In genomic region chr1:184244730-184245488, GRCm38 (mm10) we compare ENCODE assay signal across 14 mouse cellular contexts.
A peak's percentile ranks its signal among the peaks of the same experiment; 100 is the strongest.
DNase-seq lines count a peak whose midpoint lies in the region; ATAC-seq and TF ChIP-seq lines count a peak whose summit lies in the region.
"Had no signal": no experiment of that assay in that cellular context is flagged by ENCODE, and none has a peak within 500 bp of the region (broad histone marks: within the 10 kb centered on the region; RNA-seq: fewer than 3 reads in every experiment).

No protein-coding gene starts in this region.

- 0 out of 2 replicates have a peak overlapping the region, but pooled peaks have one; percentile 29 for H3K9ac ChIP-seq in kidney, embryonic 16.5 days (replicated peaks; ENCODE audit: low read length)
- H3K9ac ChIP-seq in embryonic facial prominence, embryonic 12.5 days, result no peak overlapping the region
- no peak overlapping the region for H3K9ac ChIP-seq in embryonic facial prominence, embryonic 14.5 days (ENCODE audit: low read depth, low read length)
- H3K9ac ChIP-seq in limb, embryonic 14.5 days (ENCODE audit: low read depth, low read length, severe bottlenecking), result peak overlapping the region; percentile 39
- H3K9ac ChIP-seq: liver, embryonic 13.5 days had no signal

- 53% methylated on average over 23 of the region's 23 CpGs for WGBS in kidney, embryonic 16.5 days
- WGBS in embryonic facial prominence, embryonic 12.5 days, result 58% methylated on average over 23 of the region's 23 CpGs
- WGBS in embryonic facial prominence, embryonic 14.5 days, result 57% methylated on average over 23 of the region's 23 CpGs
- 28% methylated on average over 23 of the region's 23 CpGs for WGBS in limb, embryonic 14.5 days

- peak; percentile 54; the same call in 1 of the 2 replicates for ATAC-seq in kidney, embryonic 16.5 days (ENCODE audit: low FRiP score, low TSS enrichment)
- ATAC-seq in embryonic facial prominence, embryonic 12.5 days (ENCODE audit: insufficient number of reproducible peaks, insufficient read depth, low FRiP score, low TSS enrichment), result no peak
- ATAC-seq in embryonic facial prominence, embryonic 14.5 days (ENCODE audit: low read depth), result peak; percentile 58; the same call in 1 of the 2 replicates
- peak; percentile 83 for ATAC-seq in limb, embryonic 14.5 days (ENCODE audit: low FRiP score, low read depth)

- no peak for DNase-seq in kidney, adult 9 months
- peak; percentile 56 for DNase-seq in embryonic facial prominence, embryonic 14.5 days (ENCODE audit: low spot score)
- peak; percentile 53 for DNase-seq in limb, embryonic 14.5 days (ENCODE audit: low spot score)
- no peak for DNase-seq in cerebellum, postnatal 25 days
- no peak for DNase-seq in layer of hippocampus, postnatal 36 days
- DNase-seq: cerebellum, adult 9-10 months; kidney, postnatal 14 days; liver, embryonic 13.5 days; right cerebral cortex, postnatal 14 days had no signal

- no peaks in the 10 kb centered on the region for H3K27me3 ChIP-seq in kidney, embryonic 16.5 days (ENCODE audit: insufficient read depth, low read length)
- no peaks in the 10 kb centered on the region for H3K27me3 ChIP-seq in embryonic facial prominence, embryonic 12.5 days
- H3K27me3 ChIP-seq in embryonic facial prominence, embryonic 14.5 days (replicated peaks; ENCODE audit: control insufficient read depth, insufficient read depth, low read length), result no peaks in the 10 kb centered on the region
- no peaks in the 10 kb centered on the region for H3K27me3 ChIP-seq in limb, embryonic 14.5 days (ENCODE audit: control insufficient read depth, insufficient read depth, low read length)
- H3K27me3 ChIP-seq: CH12.LX; liver, embryonic 13.5 days had no signal

- H3K4me3 ChIP-seq in kidney, embryonic 16.5 days (ENCODE audit: low read length), result peak overlapping the region; percentile 18
- H3K4me3 ChIP-seq in embryonic facial prominence, embryonic 12.5 days, result no peak overlapping the region
- no peak overlapping the region for H3K4me3 ChIP-seq in embryonic facial prominence, embryonic 14.5 days (ENCODE audit: low read depth, low read length)
- peak overlapping the region; percentile 19; the same call in 1 of the 2 replicates for H3K4me3 ChIP-seq in limb, embryonic 14.5 days (replicated peaks; ENCODE audit: low read length)
- H3K4me3 ChIP-seq: heart, embryonic 10.5 days; liver, embryonic 13.5 days; megakaryocyte, embryonic 14.5 days had no signal

- peak overlapping the region; percentile 61 for H3K27ac ChIP-seq in kidney, embryonic 16.5 days (ENCODE audit: low read length)
- no peak overlapping the region for H3K27ac ChIP-seq in embryonic facial prominence, embryonic 12.5 days
- peak overlapping the region; percentile 45; the same call in 1 of the 2 replicates for H3K27ac ChIP-seq in embryonic facial prominence, embryonic 14.5 days (replicated peaks; ENCODE audit: low read depth, low read length)
- H3K27ac ChIP-seq in limb, embryonic 14.5 days (replicated peaks; ENCODE audit: low read depth, low read length), result peak overlapping the region; percentile 16; the same call in 1 of the 2 replicates
- H3K27ac ChIP-seq: heart, embryonic 10.5 days; liver, embryonic 13.5 days had no signal

- H3K36me3 ChIP-seq in kidney, embryonic 16.5 days (ENCODE audit: insufficient read depth, low read length), result no peaks in the 10 kb centered on the region
- no peaks in the 10 kb centered on the region for H3K36me3 ChIP-seq in embryonic facial prominence, embryonic 12.5 days
- no peaks in the 10 kb centered on the region for H3K36me3 ChIP-seq in embryonic facial prominence, embryonic 14.5 days (ENCODE audit: control insufficient read depth, insufficient read depth, low read length)
- no peaks in the 10 kb centered on the region for H3K36me3 ChIP-seq in limb, embryonic 14.5 days (ENCODE audit: control insufficient read depth, insufficient read depth, low read length)
- H3K36me3 ChIP-seq: heart, embryonic 10.5 days; liver, embryonic 13.5 days had no signal

- no peak for TF ChIP-seq POLR2A in limb, embryonic 14.5 days (IDR thresholded peaks at IDR 0.05; ENCODE audit: borderline replicate concordance, extremely low read depth, insufficient read depth, insufficient read length)

- H3K4me1 ChIP-seq in kidney, embryonic 16.5 days (ENCODE audit: insufficient read depth, low read length), result no peaks in the 10 kb centered on the region
- peaks cover 6% of the 10 kb centered on the region; the same call in 1 of the 2 replicates for H3K4me1 ChIP-seq in embryonic facial prominence, embryonic 12.5 days
- H3K4me1 ChIP-seq in embryonic facial prominence, embryonic 14.5 days (ENCODE audit: control insufficient read depth, insufficient read depth, low read length), result peaks cover 10% of the 10 kb centered on the region; the same call in 1 of the 2 replicates
- peaks cover 8% of the 10 kb centered on the region for H3K4me1 ChIP-seq in limb, embryonic 14.5 days (ENCODE audit: control insufficient read depth, insufficient read depth, low read length)
- H3K4me1 ChIP-seq: heart, embryonic 10.5 days; liver, embryonic 13.5 days had no signal

- H3K9me3 ChIP-seq in kidney, embryonic 16.5 days (ENCODE audit: low read length), result no peaks in the 10 kb centered on the region
- H3K9me3 ChIP-seq in embryonic facial prominence, embryonic 12.5 days, result no peaks in the 10 kb centered on the region
- H3K9me3 ChIP-seq in embryonic facial prominence, embryonic 14.5 days (ENCODE audit: control insufficient read depth, low read length), result no peaks in the 10 kb centered on the region
- no peaks in the 10 kb centered on the region for H3K9me3 ChIP-seq in limb, embryonic 14.5 days (ENCODE audit: control insufficient read depth, low read length)
- H3K9me3 ChIP-seq: heart, embryonic 10.5 days; liver, embryonic 13.5 days had no signal

- H3K4me2 ChIP-seq in kidney, embryonic 16.5 days (replicated peaks; ENCODE audit: low read depth, low read length), result peak overlapping the region; percentile 49
- peak overlapping the region; percentile 28 for H3K4me2 ChIP-seq in embryonic facial prominence, embryonic 12.5 days (replicated peaks)
- peak overlapping the region; percentile 47 for H3K4me2 ChIP-seq in embryonic facial prominence, embryonic 14.5 days (ENCODE audit: low read depth, low read length)
- peak overlapping the region; percentile 45 for H3K4me2 ChIP-seq in limb, embryonic 14.5 days (replicated peaks; ENCODE audit: low read depth, low read length, severe bottlenecking)
- H3K4me2 ChIP-seq: liver, embryonic 13.5 days had no signal

Comparison
In these comparisons a context has a peak if more than half of its experiments do, and no peak if none do; other contexts are left out.
1. H3K4me3 ChIP-seq: peak in kidney, embryonic 16.5 days (single experiment) and limb, embryonic 14.5 days (single experiment); none in embryonic facial prominence, embryonic 12.5 days (single experiment) and embryonic facial prominence, embryonic 14.5 days (single experiment).
2. H3K9ac ChIP-seq: peak in kidney, embryonic 16.5 days (single experiment) and limb, embryonic 14.5 days (single experiment); none in embryonic facial prominence, embryonic 12.5 days (single experiment) and embryonic facial prominence, embryonic 14.5 days (single experiment).
3. DNase-seq: peak in embryonic facial prominence, embryonic 14.5 days (single experiment) and limb, embryonic 14.5 days (single experiment); none in kidney, adult 9 months (single experiment), cerebellum, postnatal 25 days (0 of 2) and layer of hippocampus, postnatal 36 days (0 of 2).
4. Peak in every context shown above with its lines, with median percentiles within 50 percentile points of each other: H3K4me2 ChIP-seq.